Mouse (Mus musculus): ENCODE measurements at regions not wholly inside any gene's neighbourhood (a gene's known extent, or its start where the extent isn't known, plus 50 kb on each side); places are given as distances from the start of the nearest gene placed in this dataset.

DNA sequence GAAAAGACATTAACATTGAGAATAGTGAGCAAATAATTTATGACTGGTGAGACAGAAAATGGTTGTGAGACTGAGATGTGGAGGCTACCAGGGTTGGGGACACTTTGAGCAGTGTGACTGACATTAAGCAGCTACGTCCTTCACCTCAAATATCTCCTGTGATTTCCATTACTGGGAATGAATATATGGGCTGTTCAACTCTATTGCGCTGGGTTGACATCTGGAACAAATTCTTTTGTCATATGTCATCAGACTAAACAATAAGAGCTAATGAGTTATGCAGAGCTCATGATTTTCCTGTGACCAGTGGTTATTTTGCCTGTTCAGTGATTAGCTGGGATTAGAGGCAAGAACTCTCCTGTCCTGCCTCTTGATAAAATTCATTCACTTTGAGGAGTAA is 593.9 kb upstream of the Castor2 start:
- DNase-seq: no peak

DNA sequence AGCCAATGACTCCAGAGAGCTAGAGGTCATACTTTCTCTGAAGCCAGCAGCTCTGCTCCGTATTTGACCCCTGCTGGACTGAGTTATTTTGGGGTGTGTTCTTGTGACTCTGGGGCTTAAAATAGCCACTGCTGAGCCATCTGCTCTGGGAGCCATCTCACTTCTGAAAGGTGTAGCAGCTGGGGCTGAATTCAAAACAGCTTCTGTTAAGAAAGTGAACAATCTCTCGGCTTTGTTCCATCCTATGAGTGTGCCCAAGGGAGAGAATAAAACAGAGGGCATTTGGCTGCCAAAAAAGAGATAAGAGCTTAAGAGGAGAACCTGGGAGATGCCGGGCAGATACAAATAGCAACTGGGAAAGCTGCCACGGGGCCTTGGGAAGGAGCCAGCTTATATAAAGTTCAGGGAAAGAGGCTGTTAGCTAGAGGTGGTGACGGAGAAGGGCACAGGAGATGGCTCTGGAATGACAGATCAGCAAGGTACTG is 611.7 kb upstream of the Castor2 start:
- DNase-seq: peak; percentile 20

DNA sequence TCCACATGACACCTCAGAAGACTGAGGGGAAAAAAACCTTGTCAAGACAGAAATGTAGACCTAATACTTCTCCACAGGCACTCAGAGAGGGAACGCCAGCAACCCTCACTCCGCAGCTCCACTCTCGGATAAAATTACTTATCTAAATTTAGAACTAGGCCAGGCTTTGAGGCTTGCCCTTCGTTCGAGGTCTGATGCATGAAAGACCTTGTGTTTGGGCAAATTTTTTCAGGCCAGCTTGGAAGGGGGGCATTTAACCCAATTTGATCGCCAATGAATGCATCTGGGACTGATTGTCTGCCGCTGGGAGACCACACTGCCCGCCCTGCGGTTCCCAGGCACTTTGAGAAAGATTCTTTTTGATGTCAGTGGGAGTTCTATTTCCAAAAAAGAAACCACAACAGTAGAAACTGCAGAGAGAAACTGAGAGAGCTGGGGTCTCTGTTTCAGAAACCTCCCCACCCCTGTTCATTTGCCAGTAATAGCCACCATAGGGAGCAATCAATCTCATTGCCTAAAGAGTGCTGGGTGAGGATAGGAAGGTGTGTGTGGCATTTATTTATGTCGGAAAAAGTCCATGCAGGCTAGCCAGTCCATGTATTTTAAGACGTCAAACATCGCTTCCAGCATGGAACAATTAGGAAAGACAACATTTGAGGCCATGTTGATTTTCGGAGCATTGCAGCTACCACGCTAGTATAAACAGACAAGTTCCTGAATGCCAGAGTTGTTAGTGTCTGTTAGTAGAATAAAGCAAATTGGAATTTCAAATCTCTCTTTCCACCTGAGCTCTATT is 617.0 kb upstream of the Castor2 start:
- no peak for DNase-seq

DNA sequence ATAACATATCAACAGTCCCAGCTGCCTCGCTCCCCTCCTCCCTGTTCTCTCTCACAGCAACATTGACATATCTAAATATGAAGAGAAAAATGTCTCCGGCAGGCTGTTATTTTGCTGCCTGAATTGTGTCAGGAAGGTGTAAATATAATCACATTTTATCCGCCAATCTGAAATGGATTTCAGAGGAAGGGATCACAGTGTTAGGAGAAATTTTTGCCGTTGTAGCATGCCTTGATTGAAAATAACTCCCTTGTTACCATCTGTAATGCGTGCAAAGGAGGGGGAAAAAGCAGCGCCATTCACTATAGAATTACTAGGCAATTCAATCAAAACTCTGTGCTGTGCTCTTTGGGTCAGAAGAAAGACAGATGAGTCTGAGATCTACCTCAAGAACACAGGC is 620.3 kb upstream of the Castor2 start:
- DNase-seq: no peak

DNA sequence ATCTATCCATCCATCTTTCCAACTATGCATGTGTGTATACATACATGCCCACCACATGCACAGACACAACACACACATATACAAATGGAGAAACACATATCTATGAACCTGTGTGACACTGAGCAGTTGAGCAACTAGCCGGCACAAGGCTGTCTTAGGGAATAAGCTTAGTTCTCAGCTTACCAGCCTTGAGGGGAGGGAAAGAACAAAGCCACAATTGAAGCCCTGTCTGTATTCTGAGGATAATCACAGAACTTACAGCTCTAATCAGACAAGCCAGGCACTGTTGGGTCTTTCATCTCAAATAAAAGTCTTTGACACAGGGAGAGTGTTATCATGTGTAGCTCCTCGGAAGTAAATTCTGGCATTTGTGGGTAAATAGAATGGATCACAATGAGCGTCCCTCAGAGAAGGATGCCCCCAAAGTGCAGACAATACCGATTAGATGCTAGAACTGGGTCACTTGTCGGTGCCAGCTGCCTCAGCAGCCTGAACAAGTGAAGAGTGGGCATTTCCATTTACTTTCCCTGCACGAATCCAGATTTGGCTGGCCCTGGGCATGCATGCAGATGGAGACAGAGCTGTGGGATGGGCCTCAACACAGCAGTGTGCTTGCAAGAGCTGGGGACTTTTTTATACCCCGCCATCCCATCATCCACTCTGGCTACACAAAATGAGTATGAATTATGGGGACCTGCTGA is 646.0 kb upstream of the Castor2 start:
- no peak for DNase-seq

DNA sequence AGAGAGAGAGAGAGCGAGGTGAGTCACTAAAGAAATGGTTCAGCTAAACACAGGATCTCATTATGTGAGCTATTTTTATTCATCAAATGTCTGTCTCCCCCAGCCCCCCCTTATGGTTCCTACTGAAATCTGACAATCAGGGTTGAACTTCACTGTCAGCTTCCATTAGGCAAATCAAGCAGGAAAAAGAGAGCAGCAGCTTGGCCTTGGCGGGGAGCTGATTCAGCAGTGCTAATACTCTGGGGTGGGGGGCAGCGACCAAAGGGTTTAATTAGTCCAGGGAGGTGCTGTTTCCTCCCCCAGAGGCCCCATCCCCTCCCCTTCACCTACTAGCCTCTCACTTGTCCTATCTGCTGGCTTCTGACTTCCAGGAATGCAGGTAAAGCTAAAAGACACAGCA is 649.6 kb upstream of the Castor2 start:
- DNase-seq: no peak

DNA sequence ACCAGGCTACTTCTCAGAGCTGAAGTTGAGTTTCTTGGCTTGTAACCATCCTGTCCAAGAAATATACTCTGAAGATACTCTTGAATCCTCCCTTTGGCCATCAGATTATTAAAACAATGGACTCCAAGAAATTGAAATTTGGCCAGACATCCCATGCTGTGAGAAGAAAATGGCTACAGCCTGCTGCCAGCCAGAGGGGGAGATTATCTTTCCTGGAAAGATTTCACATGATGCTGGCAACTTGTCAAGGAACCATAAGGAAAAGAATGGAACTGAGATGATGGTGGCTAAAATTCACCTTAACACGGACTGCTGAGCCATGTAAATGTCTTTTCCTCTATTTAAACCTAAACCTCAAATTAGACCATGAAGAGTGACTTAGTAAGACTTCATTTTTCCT is 698.7 kb upstream of the Castor2 start:
- DNase-seq: no peak

DNA sequence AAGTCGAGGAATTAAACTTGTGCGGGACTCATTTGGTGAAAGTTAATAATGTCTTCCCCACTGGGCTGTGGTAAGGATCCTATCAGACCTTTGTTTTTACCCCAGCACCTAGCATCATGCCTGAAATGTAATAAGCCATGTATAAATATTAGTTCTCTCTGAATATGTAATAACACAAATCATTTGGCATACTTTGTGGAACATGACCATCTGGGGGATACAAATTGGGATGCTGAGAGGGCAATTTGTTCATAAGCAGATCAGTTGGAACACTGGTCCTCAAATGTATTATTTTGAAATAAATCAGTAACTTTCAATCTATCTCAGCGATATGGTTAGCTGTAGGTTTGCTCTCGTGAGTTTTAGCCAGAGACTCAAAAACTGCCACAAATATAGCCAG is 709.6 kb upstream of the Castor2 start:
- DNase-seq: no peak

DNA sequence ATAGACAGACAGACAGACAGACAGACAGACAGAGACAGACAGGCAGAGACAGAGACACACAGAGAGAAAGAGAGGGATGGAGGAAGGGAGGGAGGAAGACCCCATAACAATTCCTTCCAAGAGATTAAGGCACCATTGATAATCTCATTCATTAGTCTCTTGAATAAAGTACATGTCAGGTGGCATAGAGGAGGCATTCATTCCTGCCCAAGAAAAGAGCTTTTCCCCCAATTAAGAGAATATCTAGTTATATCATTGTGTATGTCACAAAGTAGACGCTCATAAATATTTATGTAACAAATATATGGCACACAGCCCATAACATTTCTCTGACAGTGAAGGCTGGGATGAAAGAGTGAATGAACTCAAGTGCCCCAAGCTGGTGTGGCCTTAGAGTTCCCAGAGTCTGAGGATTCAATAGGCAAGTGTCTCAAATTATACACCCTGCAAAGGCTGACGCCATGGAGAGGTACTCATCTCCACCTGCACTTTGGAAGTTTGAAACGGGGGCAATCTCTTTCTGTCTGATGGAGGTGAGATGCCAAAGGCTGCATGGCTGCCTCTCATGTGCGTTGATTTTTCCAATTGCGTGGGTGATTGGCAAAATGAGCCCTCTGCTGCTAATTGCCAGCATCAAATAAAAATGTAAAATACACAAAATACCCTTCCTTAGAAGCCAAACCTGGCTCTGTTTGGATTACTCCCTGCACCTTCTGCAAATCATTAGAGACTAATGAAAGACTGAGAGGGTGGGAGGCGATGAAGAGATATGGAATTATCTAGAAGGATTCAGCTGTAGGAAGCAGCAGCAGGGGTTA is 710.3 kb upstream of the Castor2 start:
- no peak for DNase-seq

DNA sequence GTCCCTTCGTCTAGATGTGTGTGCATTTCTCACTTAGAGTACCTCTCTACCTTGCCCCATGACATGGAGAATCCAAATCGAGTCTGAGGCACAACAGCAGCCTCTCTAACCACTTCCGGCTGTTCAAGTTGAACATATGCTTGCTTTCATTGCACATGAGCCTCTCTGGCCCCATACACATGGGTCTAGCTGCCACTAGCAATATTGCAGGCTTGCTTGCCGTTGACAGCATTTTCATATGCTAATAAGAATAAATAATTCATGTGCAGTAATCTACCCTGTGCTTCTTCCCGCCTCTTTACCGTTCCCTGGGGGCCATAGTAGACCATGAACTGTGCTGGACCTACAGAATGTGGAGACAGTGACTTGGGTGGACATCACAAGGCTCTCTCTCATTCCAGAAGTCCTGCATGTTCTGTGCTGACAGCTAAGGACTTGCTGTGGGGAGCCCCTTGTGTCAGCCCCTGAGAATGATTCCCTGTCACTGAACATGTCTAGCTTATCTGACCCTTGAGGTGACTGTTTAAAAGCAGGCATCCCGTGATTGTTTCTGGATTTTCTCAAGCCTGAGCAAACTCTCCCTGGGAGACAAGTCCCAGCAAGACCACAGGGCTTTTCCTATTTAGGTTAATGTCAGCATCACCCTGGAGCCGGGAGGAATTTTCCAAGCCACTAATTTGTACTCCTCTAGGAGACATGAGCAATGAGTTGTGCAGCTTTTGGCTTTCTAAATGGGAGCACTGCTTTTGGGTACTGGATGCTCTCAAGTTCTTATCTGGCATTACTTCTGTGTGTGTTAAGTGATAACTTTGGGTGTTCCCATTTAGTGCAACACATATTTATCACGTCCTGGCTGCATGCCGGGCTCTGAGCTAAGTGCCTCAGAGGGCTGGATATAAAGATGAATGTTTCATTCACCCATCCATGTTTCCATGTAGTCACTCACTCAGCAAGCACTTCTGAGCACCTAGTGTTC is 713.8 kb upstream of the Castor2 start:
- peak; percentile 20 for DNase-seq

DNA sequence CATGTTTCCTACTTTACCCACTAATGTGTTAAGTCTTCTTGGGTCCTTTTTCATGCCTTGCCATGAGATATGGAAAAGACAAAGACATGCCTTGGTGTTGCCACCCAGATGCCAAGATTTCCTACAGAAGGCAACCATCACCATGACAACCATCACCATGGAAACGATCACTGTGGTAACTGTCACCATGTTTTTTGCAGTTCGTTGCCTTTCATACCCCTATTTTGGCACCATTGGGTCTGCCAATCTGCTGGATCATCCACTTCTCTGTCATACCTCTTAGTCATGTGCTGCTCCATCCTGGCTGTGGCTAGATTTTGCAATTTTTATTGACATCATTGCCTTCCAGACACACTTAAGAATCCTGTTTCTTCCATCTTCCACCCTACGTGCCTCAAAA is 733.7 kb upstream of the Castor2 start:
- no peak for DNase-seq

DNA sequence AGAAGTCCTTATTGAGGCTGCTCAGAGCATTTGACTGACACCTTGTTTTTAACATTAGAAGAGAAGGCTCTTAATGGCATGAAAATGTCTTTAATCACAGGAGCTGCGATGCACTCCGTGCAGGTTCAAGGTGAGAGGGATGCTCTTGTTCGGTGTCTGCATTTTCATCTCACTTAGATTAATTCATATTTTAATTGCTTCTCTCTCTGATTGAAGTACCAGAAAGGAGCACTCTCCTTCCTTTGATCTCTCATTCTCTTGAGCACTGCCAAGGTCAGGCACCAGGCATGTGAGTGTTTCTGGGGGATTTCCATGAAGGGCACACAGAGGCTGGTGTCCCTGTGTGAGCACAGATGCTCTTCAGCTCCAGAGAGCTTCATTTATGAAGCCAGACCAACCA is 752.0 kb upstream of the Castor2 start:
- no peak for DNase-seq

DNA sequence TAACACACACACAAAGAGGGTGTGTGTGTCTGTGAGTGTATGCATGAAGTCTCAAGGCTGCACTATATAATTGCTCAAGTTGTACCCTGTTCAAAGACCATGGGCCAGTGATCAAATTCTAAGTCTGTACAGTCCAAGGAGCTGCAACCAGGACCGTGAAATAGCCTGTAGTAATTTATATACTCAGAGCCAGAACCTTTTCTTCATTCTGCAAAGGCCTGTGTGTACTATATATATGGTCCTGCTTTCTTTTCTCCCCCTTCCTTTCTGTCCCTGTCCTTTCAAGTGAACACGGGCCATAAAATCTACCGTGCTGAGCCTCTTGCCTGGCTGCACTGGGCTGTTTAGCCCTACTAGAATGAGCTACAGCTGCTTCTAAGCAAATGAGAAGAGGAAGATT is 757.5 kb upstream of the Castor2 start:
- no peak for DNase-seq

DNA sequence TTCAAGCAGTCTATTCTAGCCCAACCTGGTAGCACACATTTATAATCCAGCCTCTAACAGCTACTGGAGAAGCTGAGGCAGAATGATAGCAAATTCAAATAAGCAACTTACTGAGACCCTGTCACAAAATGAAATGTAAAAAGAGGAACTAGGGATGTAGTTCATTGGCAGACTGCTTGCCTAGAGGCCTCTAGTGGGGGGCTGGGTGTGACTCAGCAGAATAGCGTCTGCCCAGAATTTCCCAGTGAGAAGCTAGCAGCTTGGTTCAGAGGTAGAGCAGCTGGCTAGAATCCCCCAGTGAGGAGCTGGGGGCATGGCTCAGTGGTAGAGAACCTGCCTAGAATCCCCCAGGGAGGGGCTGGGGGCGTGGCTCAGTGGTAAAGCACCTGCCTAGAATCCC is 777.5 kb upstream of the Auts2 start:
- DNase-seq: no peak

DNA sequence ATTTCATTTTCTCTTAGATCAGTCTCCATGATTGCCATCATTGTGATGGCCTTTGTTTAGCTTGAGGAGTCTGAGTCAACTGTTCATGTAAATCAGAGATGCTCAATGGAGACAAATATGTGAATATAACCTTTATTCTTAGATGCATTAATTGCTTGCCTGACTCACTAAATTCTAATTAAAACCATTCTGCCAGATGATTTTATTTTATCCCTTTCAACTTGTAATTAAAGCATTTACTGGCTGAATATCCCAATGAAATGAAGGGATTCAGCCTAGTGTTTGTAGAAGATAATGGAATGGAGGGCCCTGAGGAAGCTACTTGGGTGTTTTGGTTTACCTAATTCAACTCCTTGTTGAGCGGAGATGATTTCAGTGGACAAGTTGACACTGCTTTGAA is 777.1 kb upstream of the Auts2 start:
- DNase-seq: no peak

DNA sequence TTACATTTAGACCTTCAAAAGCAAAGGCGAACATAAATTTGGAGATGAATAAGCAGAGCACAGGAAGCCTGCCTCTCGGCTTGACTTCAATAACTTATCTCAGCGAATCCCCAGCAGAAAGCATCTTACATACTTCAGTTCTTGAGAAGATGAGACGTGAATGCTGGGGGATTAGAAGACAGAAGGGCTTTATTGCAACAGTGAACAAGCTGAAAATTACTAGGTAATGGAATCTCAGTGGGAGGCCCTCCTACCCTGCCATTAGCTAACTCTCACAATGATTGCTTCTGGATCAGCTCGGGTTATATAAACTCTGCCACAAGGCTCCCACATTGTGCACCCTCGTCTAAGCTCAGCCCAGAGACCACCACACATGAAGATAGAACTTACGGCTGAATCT is 770.9 kb upstream of the Auts2 start:
- no peak for DNase-seq

DNA sequence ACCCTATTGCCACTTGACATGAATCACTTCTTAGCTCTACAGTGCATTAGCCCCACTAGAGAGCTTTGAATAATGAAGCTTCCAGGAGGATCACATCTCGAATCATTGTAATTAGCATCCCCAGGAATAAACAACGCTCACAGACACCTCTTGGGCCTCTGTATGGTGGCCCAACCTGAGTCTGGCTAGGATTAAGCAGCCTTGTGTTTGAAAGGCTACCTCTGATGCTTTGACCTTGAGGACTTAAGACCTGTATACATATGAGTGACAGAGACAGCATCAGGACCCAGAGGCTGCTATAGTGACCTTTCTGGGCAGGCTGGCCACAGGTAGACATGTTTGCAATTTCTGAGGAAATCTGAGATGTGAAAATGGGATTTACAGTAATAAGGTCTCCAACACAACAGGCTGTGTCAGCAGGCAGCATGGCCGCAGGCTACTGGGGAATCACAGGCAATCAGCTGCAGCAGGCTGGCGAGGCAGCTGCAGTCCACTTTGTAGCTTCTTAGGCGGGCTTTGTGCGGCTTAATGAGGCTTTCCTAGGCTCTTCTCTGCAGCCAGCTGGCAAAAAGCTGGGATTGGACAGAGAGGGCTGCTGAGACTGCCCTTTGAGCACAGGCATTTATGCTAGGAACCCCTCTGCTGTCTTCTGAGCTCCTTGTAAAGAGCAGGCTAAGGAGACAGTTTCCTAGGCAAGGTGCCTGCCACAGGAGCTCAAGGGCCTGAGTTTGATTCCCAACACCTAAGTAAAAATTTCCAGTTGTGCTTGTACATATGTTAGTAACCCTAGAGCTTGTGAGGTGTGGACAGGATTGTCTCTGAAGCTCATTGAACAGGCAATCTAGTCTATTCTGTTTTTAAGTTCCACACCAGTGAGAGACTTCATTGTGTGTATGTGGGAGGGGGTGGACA is 768.1 kb upstream of the Auts2 start:
- DNase-seq: no peak

DNA sequence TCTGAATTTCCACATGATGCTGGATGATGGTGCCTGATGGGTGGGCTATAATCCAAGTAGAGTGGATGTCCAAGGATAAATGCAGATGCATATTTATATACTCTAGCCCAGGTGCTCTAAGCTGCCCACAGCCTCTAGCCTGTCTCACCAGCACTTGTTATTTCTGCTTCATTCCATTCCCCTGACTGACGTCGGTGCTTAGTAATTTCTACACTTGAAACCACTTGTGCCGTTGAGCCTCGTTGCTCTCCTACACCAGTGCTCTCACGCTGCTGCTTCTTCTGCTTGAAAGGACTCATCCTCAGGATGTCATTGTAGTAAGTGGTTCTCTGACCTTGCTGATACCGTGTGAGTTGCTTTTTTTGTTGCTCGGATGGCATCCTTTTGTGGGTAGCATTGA is 724.7 kb upstream of the Auts2 start:
- peak; percentile 3 for DNase-seq

DNA sequence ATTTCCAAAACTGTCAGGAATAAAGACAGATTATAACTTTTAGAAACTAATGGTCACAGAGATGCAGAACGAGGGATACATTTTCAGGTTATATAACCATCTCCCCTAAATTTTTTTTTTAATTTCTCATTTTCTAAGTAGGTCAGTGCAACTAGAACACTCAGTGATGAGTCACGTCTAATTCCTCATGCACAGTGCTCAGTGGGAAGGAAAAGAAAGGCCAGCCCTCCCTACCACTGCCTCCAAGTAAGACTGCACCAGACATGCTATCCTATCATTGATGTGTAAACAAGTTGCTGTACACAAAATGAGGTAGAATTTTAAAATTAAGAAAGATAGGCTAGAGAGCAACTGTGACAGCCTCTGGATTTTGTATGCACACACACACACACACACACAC is 724.2 kb upstream of the Auts2 start:
- DNase-seq: no peak

DNA sequence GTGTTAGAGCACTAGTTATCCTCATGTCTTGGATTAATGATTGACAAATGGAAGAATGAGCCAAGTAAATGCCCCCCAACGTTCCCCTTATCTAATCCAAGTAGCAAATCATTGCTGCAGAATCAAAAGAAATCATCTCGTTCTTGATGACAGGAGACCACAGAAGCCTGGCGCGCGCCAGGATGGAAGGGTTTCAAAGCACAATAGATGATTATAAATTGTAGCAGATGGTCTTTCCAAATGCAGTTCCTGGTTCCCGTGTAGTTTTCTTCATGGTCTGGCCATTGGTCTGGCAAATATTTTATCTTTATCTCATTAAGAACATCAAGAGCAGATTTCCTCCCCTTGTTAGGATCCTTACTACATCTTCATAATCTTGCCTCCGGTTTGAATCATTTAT is 721.8 kb upstream of the Auts2 start:
- no peak for DNase-seq

DNA sequence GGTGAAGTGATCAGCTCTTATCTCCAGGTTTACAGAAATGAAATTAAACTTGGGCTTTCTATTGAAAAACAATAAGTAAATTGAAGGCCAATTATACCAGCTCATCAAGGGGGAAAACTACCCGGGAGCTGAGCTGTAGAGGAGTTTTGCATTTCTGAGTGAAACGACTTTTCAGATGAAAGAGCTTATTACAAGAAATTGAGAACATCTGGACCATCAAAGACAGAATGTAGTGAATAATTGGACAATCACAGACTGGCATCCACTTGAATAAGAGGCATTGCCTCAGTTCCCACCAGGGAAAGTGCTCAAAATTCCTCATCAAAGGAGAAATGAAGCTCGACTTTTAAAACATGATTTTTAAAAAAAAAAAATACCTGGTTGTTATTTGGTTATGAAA is 675.7 kb upstream of the Auts2 start:
- no peak for DNase-seq
